Mouse (Mus musculus): ENCODE data around the gene Mylk4.

GRCm38 (mm10) chr13:32660294-32660693 is 123.5 kb downstream of the Mylk4 start:
- TF ChIP-seq CTCF (IDR thresholded peaks at IDR 0.05; ENCODE audit: low read depth) (no peak), EP300 (IDR thresholded peaks at IDR 0.05; ENCODE audit: low read depth) (no peak)
